Mouse (Mus musculus): ENCODE results near the gene Exosc3. TPM values are rescaled to one million over a fixed set of nuclear protein-coding genes. Genes with fewer than 3 reads are reported as not detected.
A peak's percentile ranks its signal among the peaks of the same experiment; 100 is the strongest.
"Not testable (repeated sequence)": the region's sequence is repeated elsewhere in the genome, so short reads cannot be mapped to it uniquely, and the experiment has no call there.

Gene Exosc3
- total RNA-seq (2021): 10 to 100 TPM in 1 of 2 experiments, 1 to 10 TPM in 1; 8.2 to 11.7 TPM
- long read RNA-seq, experiment 1, transcript Exosc3-201 (4 exons, 1,077 nt): major isoform, 7 of 8 reads
- long read RNA-seq, experiment 1, partial matches to known transcripts: 0 of 8 reads
- long read RNA-seq, experiment 1, other reads (novel, unspliced or antisense): 0 of 8 reads
- long read RNA-seq, experiment 2, transcript Exosc3-201 (4 exons, 1,077 nt): major isoform, 10 of 10 reads
- long read RNA-seq, experiment 2, partial matches to known transcripts: 0 of 10 reads
- long read RNA-seq, experiment 2, other reads (novel, unspliced or antisense): 0 of 10 reads

DNA sequence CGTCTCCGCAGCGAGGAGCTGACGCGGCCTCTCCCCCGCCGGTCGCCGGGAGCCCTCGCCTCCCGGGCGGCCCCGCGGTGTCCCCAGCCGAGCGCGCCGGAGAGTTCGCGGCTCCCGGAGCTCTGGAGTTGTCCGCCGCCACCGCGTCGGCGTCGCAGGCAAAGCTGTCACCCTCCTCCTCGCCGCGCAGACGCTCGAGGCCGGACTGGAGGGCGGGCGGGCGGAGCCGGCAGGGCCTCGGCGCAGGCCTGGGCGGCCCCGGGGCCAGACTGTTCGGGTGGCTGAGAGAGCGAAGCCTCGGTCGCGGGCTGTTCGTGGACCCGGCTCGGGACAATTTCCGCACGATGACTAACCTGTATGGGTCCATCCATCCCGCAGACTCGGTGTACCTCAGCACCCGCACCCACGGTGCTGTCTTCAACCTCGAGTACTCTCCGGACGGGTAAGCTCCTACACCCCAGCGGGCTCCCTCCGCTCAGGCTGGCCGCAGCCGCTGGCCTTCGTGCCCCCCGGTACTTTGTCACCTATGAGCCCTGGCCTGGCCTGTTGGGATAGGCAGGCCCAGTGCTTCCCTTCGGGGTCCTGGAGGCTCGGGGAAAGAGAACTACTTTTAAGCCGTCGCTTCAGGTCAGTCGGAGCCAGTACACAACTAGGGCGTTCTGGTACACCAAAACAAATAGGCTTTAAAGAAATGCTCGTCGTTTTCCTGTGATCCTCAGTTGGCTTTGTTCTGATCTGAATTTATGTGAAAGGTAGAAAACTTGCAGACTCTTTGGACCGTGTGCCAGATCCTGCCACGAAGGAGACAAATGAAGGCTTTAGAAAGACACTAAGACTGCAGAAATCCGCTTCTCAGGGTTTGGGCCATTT lies at the start of gene Exosc3:
Gene Exosc3 (minus strand): TSS at position 447 of the 870 bp plus-strand sequence.
- intact Hi-C loops (cut with DNase I; ENCODE audit: low total_unique reads): no loop called here
- peak; percentile 50 for DNase-seq

DNA sequence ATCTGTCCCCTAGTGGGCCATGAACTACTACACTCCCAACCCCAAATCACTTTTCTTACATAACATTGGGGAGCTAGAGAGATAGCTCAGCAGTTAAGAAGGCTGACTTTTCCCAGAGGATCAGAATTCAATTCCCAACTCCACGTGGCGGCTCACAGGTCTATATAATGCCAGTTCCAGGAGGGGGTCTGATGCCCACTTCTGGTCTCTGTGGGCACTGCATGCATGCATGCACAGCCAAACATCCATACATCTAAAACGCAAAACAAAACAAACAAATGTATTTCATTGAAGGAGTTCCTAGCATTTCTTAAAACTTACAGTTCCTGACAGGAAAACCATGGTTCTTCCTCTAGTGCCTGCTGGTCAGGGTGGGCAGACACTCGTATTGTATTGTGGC lies 49.6 kb upstream of the Exosc3 start:
- intact Hi-C loops (cut with DNase I; ENCODE audit: low total_unique reads): no loop called here

GRCm38 (mm10) chr4:45387296-45387695 lies 44.8 kb upstream of the Exosc3 start:
- DNase-seq; intact Hi-C loops (cut with DNase I; ENCODE audit: low total_unique reads): not testable (repeated sequence)

More for the DNA sequence above, 49.6 kb upstream of the Exosc3 start:
- DNase-seq: no peak

DNA sequence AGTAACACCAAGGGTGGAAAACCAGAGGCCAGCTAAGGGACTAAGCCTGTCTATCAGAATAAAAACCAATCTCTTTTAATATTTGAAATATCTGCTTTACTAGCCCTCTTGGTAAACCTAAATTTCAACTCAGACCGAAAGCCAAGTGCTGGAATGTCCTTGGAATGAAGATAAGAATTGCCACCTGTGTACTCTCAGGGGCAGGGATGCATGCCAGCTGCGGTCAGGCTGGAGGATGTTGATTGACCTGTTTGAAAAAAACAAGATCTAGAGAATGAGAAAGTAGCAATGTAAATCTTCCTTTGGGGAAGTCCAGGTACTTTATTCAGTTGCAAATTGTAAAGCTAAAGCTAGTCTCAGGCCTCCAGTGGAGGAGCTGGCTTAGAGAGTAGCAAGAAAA lies 39.6 kb upstream of the Exosc3 start:
- intact Hi-C loops (cut with DNase I; ENCODE audit: low total_unique reads); DNase-seq: not testable (repeated sequence)

DNA sequence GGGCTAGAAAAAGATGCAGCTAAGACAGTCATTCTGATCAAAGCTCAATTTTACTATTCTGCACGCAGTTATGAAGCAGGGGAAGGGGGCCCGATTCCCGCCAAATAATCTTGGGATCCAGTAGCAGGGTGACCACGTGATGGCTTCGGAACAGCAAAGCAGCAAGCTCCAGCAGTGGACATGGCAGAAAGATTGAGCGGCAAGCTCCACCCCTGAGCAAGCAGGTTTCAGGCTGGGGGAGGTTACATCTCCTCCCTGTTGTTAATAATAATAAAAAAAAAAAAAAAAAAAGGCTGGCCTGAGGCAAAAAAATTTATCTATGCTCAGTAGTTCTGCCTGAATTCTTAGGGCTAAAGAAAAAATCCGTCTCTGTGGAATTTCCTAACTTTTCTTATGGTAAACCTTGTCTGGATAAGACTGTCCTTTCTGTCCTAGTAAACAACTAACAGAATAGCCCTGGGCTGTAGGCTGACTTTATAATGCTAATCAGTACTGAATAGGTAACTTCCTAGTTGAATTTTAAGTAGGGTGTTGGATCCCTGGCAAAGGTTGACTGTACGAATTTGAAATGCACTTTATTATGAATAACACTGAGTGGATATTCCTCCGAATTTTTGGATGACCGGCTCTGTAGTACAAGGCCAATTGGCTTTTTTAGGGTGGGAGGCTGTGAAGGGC lies 38.5 kb upstream of the Exosc3 start:
- not testable (repeated sequence) for DNase-seq

DNA sequence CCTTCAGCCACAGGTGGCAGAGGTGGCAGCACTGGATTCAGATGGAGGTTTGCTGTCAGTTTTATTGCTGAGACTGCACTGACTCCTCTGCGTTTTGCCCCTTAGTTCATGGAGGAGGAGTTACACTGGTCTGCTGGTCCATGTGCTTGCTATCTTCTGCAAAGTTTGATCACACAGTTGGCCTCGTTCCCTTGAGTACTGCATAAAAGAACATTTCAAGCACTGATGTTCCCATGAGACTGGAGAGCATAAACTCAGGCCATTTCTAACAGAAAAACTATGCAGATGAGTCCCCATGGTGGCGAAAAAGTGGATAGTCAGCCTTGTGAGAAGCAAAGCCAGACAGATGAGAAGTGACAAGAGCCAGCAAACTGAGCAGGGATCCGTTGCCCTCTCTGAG lies 34.0 kb upstream of the Exosc3 start:
- intact Hi-C loops (cut with DNase I; ENCODE audit: low total_unique reads): no loop called here
- DNase-seq: no peak

More for the DNA sequence above, 38.5 kb upstream of the Exosc3 start:
- intact Hi-C loops (cut with DNase I; ENCODE audit: low total_unique reads): not testable (repeated sequence)

DNA sequence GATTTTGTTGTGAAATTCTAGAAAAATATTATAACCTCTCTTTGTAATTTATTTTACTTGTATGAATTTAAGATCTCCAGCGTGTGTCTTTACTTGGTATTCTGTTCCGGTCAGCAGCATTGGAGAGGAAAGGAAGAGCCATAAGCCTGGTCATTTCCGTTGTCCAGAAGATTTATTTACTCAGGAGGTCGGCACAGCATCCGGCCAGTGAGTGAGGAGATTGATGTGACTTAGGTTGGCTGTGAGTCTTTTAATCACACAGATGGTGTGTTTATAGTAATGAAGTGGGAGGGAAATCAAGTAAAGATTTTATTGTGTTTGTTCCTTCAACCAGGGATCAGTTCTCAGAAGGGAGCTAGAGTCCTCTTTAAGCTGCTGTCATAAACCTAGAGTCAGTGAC lies 32.3 kb upstream of the Exosc3 start:
- no peak for DNase-seq
- intact Hi-C loops (cut with DNase I; ENCODE audit: low total_unique reads): no loop called here

DNA sequence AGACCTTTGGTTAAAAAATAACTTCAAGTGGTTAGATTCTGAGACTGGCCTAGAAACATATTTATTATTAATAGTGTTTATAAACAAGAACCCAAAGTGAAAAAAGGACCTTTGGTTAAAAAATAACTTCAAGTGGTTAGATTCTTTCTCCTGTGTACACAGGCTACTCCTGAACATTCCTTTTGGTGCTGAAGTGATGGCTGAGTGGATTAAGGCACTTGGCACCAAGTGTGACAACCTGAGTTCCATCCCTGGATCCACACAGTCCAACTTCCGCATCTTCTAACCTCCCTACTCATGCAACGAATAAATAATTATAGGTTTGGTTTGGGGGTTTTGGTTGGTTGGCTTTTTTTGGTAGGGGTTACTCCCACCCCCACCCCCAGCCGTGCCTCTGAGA lies 28.7 kb upstream of the Exosc3 start:
- intact Hi-C loops (cut with DNase I; ENCODE audit: low total_unique reads): no loop called here
- DNase-seq: no peak

DNA sequence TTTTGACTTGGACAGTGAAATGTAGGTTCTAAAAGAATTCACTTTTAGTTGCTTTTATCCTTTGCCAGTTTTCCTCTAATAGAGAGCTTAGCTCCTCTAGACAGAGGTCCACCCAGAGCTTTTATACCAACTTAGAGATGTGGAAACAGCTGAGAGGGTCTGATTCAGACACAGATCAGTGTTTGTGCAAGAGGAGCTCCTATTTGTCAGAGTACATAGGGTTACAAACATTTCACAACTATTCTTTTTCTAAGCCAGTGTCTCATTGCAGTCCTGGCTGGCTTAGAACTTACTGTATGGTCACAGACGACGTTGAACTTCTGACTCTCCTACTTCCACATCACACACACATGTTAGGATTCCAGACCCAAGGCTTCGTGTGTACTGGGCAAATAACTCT lies 14.1 kb upstream of the Exosc3 start:
- intact Hi-C loops (cut with DNase I; ENCODE audit: low total_unique reads): no loop called here
- DNase-seq: no peak

- DNase-seq: peak; percentile 95
- intact Hi-C loops (cut with DNase I; ENCODE audit: low total_unique reads): no loop called here
Observed at GRCm38 (mm10) chr4:45341669-45342249, 773 bp downstream of the Exosc3 start, which contains the start of gene Dcaf10. TSS of gene Dcaf10 (plus strand) at chr4:45342101.

DNA sequence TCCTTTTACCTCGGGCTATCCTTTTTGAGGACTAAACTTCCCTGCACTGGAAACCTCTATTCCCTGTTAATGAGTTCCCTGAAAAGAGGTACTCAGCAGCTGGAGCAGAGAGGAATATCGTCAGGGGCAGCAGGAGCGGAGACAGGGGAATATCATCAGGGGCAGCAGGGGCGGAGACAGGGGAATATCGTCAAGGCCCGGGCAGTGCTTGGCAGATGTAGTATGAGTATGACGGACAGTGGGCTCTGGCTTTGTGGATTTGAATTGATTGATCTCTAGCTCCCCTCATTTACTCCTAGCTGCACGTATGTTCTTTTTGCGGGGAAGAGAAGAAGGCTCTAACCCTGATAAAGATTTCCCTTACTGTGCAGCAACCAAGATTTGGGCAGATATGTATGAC lies 1.3 kb downstream of the Exosc3 start:
- no peak for DNase-seq
- intact Hi-C loops (cut with DNase I; ENCODE audit: low total_unique reads): no loop called here

DNA sequence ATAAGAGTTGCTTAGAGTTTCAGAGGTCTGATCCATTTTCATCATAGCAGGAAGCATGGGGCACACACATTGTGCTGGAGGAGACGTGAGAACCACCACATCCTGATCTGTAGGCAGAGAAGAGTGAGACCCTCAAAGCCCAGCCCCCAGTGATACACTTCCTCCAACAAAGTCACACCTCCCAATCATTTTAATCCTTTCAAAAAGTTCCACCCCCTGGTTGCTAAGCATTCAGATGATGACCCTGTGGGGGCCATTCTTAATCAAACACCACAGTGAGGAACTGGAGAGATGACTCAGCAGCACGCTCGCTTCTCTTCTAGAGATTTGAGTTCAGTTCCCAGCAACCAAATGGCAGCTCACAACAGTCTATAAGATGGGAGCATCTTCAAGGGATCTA lies 10.1 kb downstream of the Exosc3 start:
- intact Hi-C loops (cut with DNase I; ENCODE audit: low total_unique reads): no loop called here
- no peak for DNase-seq

GRCm38 (mm10) chr4:45331139-45331538 lies 11.4 kb downstream of the Exosc3 start:
- intact Hi-C loops (cut with DNase I; ENCODE audit: low total_unique reads): no loop called here
- no peak for DNase-seq

DNA sequence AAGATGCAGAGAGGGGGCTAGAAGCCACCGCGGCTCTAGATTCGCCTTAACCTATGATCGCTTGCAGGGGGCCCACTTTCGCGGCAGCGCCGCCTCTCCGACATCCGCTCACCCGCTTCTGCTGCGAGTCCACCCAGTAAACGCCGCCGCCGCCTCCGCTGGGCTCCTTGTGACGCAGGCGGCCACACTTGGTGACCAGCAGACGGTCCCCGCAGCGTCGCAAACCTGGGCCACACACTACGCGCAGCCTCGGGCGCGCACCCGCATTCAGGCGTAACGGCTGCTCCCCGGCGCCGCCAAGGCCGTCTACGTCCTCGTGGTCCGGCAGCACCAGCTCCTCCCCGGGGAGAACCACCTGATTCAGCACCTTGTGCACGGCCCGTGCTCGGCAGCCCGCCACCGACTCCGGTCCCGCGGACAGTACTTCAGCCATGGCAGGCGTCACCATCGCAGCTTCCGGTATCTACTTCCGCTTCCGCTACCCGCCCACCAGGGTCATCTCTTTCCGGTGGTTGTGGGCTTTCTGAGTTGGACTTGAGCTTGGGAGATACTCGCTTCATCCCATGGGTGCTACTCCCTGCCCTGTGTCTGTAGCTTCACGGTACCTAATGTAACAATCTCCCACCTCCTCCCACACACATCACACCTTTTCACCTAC lies 22.2 kb downstream of the Exosc3 start:
- intact Hi-C loops (cut with DNase I; ENCODE audit: low total_unique reads): no loop called here
- peak; percentile 85 for DNase-seq

GRCm38 (mm10) chr4:45311056-45311455 lies 31.5 kb downstream of the Exosc3 start:
- intact Hi-C loops (cut with DNase I; ENCODE audit: low total_unique reads): no loop called here

DNA sequence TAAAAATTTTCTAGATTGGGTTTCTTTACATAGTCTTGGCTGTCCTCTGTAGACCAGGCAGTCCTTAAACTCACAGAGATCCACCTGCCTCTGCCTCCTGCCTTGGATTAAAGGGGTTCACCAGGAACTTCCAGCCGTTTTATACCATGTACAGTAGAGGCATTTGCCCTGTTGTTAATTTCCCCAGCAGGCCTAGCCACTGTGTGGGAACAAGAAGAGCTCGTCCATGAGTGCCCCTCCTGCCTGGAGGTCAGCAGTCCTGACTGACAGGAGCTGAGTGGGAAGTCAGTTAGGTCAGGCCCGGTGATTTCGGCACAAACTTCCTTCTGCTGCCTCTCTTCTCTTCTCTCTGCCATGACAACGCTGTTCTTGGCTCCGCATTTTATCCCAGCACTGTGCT lies 33.9 kb downstream of the Exosc3 start:
- intact Hi-C loops (cut with DNase I; ENCODE audit: low total_unique reads): no loop called here
- DNase-seq: no peak

More at GRCm38 (mm10) chr4:45311056-45311455, 31.5 kb downstream of the Exosc3 start:
- DNase-seq: no peak

- DNase-seq: no peak
- intact Hi-C loops (cut with DNase I; ENCODE audit: low total_unique reads): no loop called here
Observed at GRCm38 (mm10) chr4:45308046-45308445, 34.5 kb downstream of the Exosc3 start.

- DNase-seq: no peak
- intact Hi-C loops (cut with DNase I; ENCODE audit: low total_unique reads): no loop called here
Observed at GRCm38 (mm10) chr4:45305536-45305935, 37.0 kb downstream of the Exosc3 start.

Measured in gastrocnemius, postnatal 14 days (tissue).